21 mouse cellular contexts compared by ENCODE assay signal in the genomic region with DNA sequence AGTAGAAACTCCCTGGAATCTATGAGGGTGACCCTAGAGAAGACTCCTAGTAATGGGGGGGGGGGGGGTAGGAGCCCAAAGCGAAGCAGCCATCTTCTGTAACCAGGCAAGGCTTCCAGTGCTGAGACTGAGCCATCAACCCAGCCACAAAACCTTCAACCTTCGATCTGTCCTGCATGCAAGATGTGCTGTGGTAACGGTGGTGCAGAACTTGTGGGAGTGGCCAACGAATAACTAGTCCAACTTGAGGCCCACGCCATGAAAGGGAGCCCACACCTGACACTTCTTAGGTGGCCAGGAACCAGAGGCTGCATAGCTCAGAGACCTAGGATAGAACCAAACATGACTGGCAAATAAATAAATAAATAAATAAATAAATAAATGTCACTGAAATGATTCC. TPM values are rescaled to one million over a fixed set of nuclear protein-coding genes. Genes with fewer than 3 reads are reported as not detected.
DNase-seq lines count a peak whose midpoint lies in the region; ATAC-seq and TF ChIP-seq lines count a peak whose summit lies in the region.
"Had no signal": no experiment of that assay in that cellular context is flagged by ENCODE, and none has a peak within 500 bp of the region (broad histone marks: within the 10 kb centered on the region; RNA-seq: fewer than 3 reads in every experiment).

No protein-coding gene starts in this region.

- peak overlapping the region; percentile 31; the same call in 1 of the 2 replicates for H3K9ac ChIP-seq in liver, embryonic 12.5 days
- H3K9ac ChIP-seq in liver, postnatal 0 days (replicated peaks) = no peak overlapping the region
- H3K9ac ChIP-seq in lung, postnatal 0 days (replicated peaks; ENCODE audit: low read depth) = no peak overlapping the region
- H3K9ac ChIP-seq: embryonic facial prominence, embryonic 12.5 days; forebrain, embryonic 15.5 days; hindbrain, embryonic 15.5 days had no signal

- no peak for TF ChIP-seq EP300 in liver, postnatal 0 days (IDR thresholded peaks at IDR 0.05; ENCODE audit: low read depth)
- TF ChIP-seq EP300 in lung, postnatal 0 days (IDR thresholded peaks at IDR 0.05) = no peak

- ATAC-seq in liver, embryonic 12.5 days = no peak
- peak; percentile 53 for ATAC-seq in inflammation-experienced regulatory T-cells, adult 6 months
- ATAC-seq in liver, postnatal 0 days = no peak
- no peak for ATAC-seq in lung, postnatal 0 days
- ATAC-seq: forebrain, embryonic 15.5 days; Patski had no signal

- H3K4me2 ChIP-seq in liver, embryonic 12.5 days = peak overlapping the region; percentile 96; the same call in 1 of the 2 replicates
- peak overlapping the region; percentile 7; the same call in 1 of the 2 replicates for H3K4me2 ChIP-seq in liver, postnatal 0 days (ENCODE audit: low read depth, low read length)
- H3K4me2 ChIP-seq in lung, postnatal 0 days (replicated peaks; ENCODE audit: low read depth, low read length) = no peak overlapping the region
- H3K4me2 ChIP-seq: embryonic facial prominence, embryonic 12.5 days; forebrain, embryonic 15.5 days; hindbrain, embryonic 15.5 days had no signal

- peak overlapping the region; percentile 27; the same call in 1 of the 2 replicates for H3K27ac ChIP-seq in liver, embryonic 12.5 days
- H3K27ac ChIP-seq in liver, postnatal 0 days (ENCODE audit: low read depth) = no peak overlapping the region
- H3K27ac ChIP-seq in lung, postnatal 0 days (ENCODE audit: low read length) = no peak overlapping the region
- H3K27ac ChIP-seq: embryonic facial prominence, embryonic 12.5 days; forebrain, embryonic 15.5 days; heart, embryonic 10.5 days; hindbrain, embryonic 15.5 days had no signal

- peaks cover 96% of the 10 kb centered on the region for H3K4me1 ChIP-seq in liver, embryonic 12.5 days
- peaks cover 79% of the 10 kb centered on the region for H3K4me1 ChIP-seq in liver, postnatal 0 days (ENCODE audit: insufficient read depth)
- peaks cover 7% of the 10 kb centered on the region; the same call in 1 of the 2 replicates for H3K4me1 ChIP-seq in lung, postnatal 0 days (ENCODE audit: insufficient read depth, low read depth, low read length)

- 41% methylated on average over 5 of the region's 5 CpGs for WGBS in liver, embryonic 12.5 days (ENCODE audit: insufficient replicate concordance)
- 31% methylated on average over 4 of the region's 5 CpGs for WGBS in liver, postnatal 0 days (ENCODE audit: insufficient replicate concordance)
- WGBS in lung, postnatal 0 days = 85% methylated on average over 5 of the region's 5 CpGs

- H3K36me3 ChIP-seq in liver, embryonic 12.5 days = peaks cover 60% of the 10 kb centered on the region
- peaks cover 13% of the 10 kb centered on the region; the same call in 1 of the 2 replicates for H3K36me3 ChIP-seq in liver, postnatal 0 days (replicated peaks; ENCODE audit: insufficient read depth, low read length)
- no peaks in the 10 kb centered on the region for H3K36me3 ChIP-seq in lung, postnatal 0 days (ENCODE audit: insufficient read depth, low read length)
- H3K36me3 ChIP-seq: embryonic facial prominence, embryonic 12.5 days; forebrain, embryonic 15.5 days; hindbrain, embryonic 15.5 days had no signal

- no peaks in the 10 kb centered on the region for H3K27me3 ChIP-seq in liver, embryonic 12.5 days (replicated peaks)
- H3K27me3 ChIP-seq in liver, postnatal 0 days (ENCODE audit: insufficient read depth, low read length) = no peaks in the 10 kb centered on the region
- no peaks in the 10 kb centered on the region for H3K27me3 ChIP-seq in lung, postnatal 0 days (replicated peaks; ENCODE audit: insufficient read depth, low read length)
- H3K27me3 ChIP-seq: CH12.LX; embryonic facial prominence, embryonic 12.5 days; forebrain, embryonic 15.5 days; hindbrain, embryonic 15.5 days; Patski had no signal

- no peak overlapping the region for H3K4me3 ChIP-seq in liver, embryonic 12.5 days
- no peak overlapping the region for H3K4me3 ChIP-seq in liver, postnatal 0 days (ENCODE audit: low read depth, low read length)
- no peak overlapping the region for H3K4me3 ChIP-seq in lung, postnatal 0 days (ENCODE audit: low read depth, low read length)
- H3K4me3 ChIP-seq: embryonic facial prominence, embryonic 12.5 days; forebrain, embryonic 15.5 days; heart, embryonic 10.5 days; hindbrain, embryonic 15.5 days had no signal

- no peaks in the 10 kb centered on the region for H3K9me3 ChIP-seq in liver, embryonic 12.5 days (replicated peaks)
- no peaks in the 10 kb centered on the region for H3K9me3 ChIP-seq in liver, postnatal 0 days (ENCODE audit: low read length)
- H3K9me3 ChIP-seq in lung, postnatal 0 days (ENCODE audit: low read length) = no peaks in the 10 kb centered on the region
- H3K9me3 ChIP-seq: embryonic facial prominence, embryonic 12.5 days; forebrain, embryonic 15.5 days; heart, embryonic 10.5 days; hindbrain, embryonic 15.5 days had no signal

- DNase-seq in liver = no peak
- DNase-seq in thymus, postnatal 0 days (ENCODE audit: low spot score) = peak; percentile 35
- DNase-seq in thymus, postnatal 14 days = no peak
- no peak for DNase-seq in liver, postnatal 0 days
- no peak for DNase-seq in lung, postnatal 0 days (ENCODE audit: low spot score)
- no peak for DNase-seq in cerebellum, postnatal 25 days
- DNase-seq: adrenal gland, adult 8-10 months; adrenal gland, postnatal 36 days; cerebellum, adult 2 months; cerebellum, postnatal 14 days; gastrocnemius, postnatal 36 days; heart, adult 18-20 months; heart, postnatal 36 days had no signal

- no peak for TF ChIP-seq CTCF in liver, postnatal 0 days (IDR thresholded peaks at IDR 0.05; ENCODE audit: low read depth)
- no peak for TF ChIP-seq CTCF in lung, postnatal 0 days (IDR thresholded peaks at IDR 0.05)

RNA-seq across cellular contexts. Expression of gene Rab8b, which starts 8.8 kb away (rescaled TPM):
- 39.4 and 42.2 TPM in 2 replicates for polyA plus RNA-seq in liver, embryonic 12.5 days (2016; fragmentation: Nextera tagmentation; extraction: Ambion mirVana)
- polyA plus RNA-seq in thymus, postnatal 0 days (2015; fragmentation: Nextera tagmentation; extraction: Ambion mirVana) = 14.4 and 25.8 TPM in 2 replicates
- 100 to 1,000 TPM; 140 to 229 (median 170) TPM for polyA plus RNA-seq in inflammation-experienced regulatory T-cells, adult 6 months (2017; shearing (Covaris generic))
- 9.1 and 10.7 TPM in 2 replicates for polyA plus RNA-seq in liver, postnatal 0 days (2015; fragmentation: Nextera tagmentation; extraction: Ambion mirVana)
- polyA plus RNA-seq in lung, postnatal 0 days (2015; fragmentation: Nextera tagmentation; extraction: Ambion mirVana) = 15.6 and 20.4 TPM in 2 replicates

RNA-seq across cellular contexts. Expression of gene Rps27l, which starts 35.2 kb away (rescaled TPM):
- polyA plus RNA-seq in liver, embryonic 12.5 days (2016; fragmentation: Nextera tagmentation; extraction: Ambion mirVana) = 702 and 744 TPM in 2 replicates
- polyA plus RNA-seq in thymus, postnatal 0 days (2015; fragmentation: Nextera tagmentation; extraction: Ambion mirVana) = 828 and 912 TPM in 2 replicates
- polyA plus RNA-seq in inflammation-experienced regulatory T-cells, adult 6 months (2017; shearing (Covaris generic)) = 100 to 1,000 TPM; 143 to 443 (median 185) TPM
- 587 and 618 TPM in 2 replicates for polyA plus RNA-seq in liver, postnatal 0 days (2015; fragmentation: Nextera tagmentation; extraction: Ambion mirVana)
- polyA plus RNA-seq in lung, postnatal 0 days (2015; fragmentation: Nextera tagmentation; extraction: Ambion mirVana) = 572 and 579 TPM in 2 replicates
